Mouse (Mus musculus) midbrain, embryonic 10.5 days (tissue): ENCODE data around the gene Slc38a6. TPM values are rescaled to one million over a fixed set of nuclear protein-coding genes. Genes with fewer than 3 reads are reported as not detected.
A peak's percentile ranks its signal among the peaks of the same experiment; 100 is the strongest.

Experiments used
- DNase-seq: peaks from one replicate; pipeline ENCODE4 v3.0.0-alpha.2; 2017; ENCODE audit warnings: low spot score
- H3K27ac ChIP-seq: fragments of 300-500 bp; sonication (generic); replicated peaks from 2 replicates; pipeline ENCODE4 v1.5.1; 2016; ENCODE audit warnings: mild to moderate bottlenecking
- H3K27me3 ChIP-seq: fragments of 300-500 bp; sonication (generic); 2 replicates; pipeline ENCODE4 v1.6.1; 2016; ENCODE audit warnings: low read depth, mild to moderate bottlenecking; ENCODE audit not compliant: poor library complexity, severe bottlenecking
- H3K36me3 ChIP-seq: fragments of 300-500 bp; sonication (generic); 2 replicates; pipeline ENCODE4 v1.6.1; 2016; ENCODE audit warnings: mild to moderate bottlenecking, moderate library complexity
- H3K4me1 ChIP-seq: fragments of 300-500 bp; sonication (generic); 2 replicates; pipeline ENCODE4 v1.6.1; 2016
- H3K4me3 ChIP-seq: fragments of 300-500 bp; sonication (generic); 2 replicates; pipeline ENCODE4 v1.5.1; 2016; ENCODE audit warnings: mild to moderate bottlenecking, moderate library complexity
- H3K9me3 ChIP-seq: fragments of 300-500 bp; sonication (generic); replicated peaks from 2 replicates; pipeline ENCODE4 v1.6.1; 2016; ENCODE audit warnings: mild to moderate bottlenecking
- WGBS: fragments of 180-500 bp; shearing (Covaris S2); methylation state at CpG from one replicate; pipeline ENCODE4 v1.1.7; 2016; 5-methylcytosine and 5-hydroxymethylcytosine counted together
- polyA plus RNA-seq: library from polyadenylated mRNA; unstranded; fragments of >200 nt; fragmentation: Nextera tagmentation; extraction: Ambion mirVana; gene quantifications from 2 replicates; pipeline ENCODE4 v1.2.1, GENCODE M21; 2016

Gene Slc38a6
- polyA plus RNA-seq, 1 experiment from 2014 or later = 9.7 TPM

- Histone ChIP-seq H3K27me3 (no peaks in the 10 kb centered on the region), H3K4me3 (no peak overlapping the region), H3K9me3 (no peaks in the 10 kb centered on the region), H3K27ac (peak overlapping the region; percentile 19; the same call in 1 of the 2 replicates), H3K36me3 (no peaks in the 10 kb centered on the region), H3K4me1 (peaks cover 12% of the 10 kb centered on the region)
- WGBS = 37% methylated on average over 20 of the region's 20 CpGs
- peak; percentile 32 for DNase-seq
Observed at GRCm38 (mm10) chr12:73367460-73368079, 81.0 kb downstream of the Slc38a6 start.

- H3K27me3 ChIP-seq = no peaks in the 10 kb centered on the region
- H3K36me3 ChIP-seq = no peaks in the 10 kb centered on the region
- H3K4me3 ChIP-seq = no peak overlapping the region
- no peak overlapping the region for H3K27ac ChIP-seq
- 88% methylated on average over 6 of the region's 7 CpGs for WGBS
- DNase-seq = no peak
- no peaks in the 10 kb centered on the region for H3K9me3 ChIP-seq
- H3K4me1 ChIP-seq = peaks cover 12% of the 10 kb centered on the region
Observed at GRCm38 (mm10) chr12:73368868-73369608, 82.5 kb downstream of the Slc38a6 start.

- DNase-seq = no peak
- WGBS = 78% methylated on average over 4 of the region's 4 CpGs
- no peak overlapping the region for H3K27ac ChIP-seq
- H3K4me3 ChIP-seq = no peak overlapping the region
- no peaks in the 10 kb centered on the region for H3K27me3 ChIP-seq
- H3K9me3 ChIP-seq = no peaks in the 10 kb centered on the region
- peaks cover 12% of the 10 kb centered on the region for H3K4me1 ChIP-seq
- no peaks in the 10 kb centered on the region for H3K36me3 ChIP-seq
Observed at GRCm38 (mm10) chr12:73370367-73370944, 83.9 kb downstream of the Slc38a6 start.

- 88% methylated on average over 7 of the region's 7 CpGs for WGBS
Observed at GRCm38 (mm10) chr12:73371132-73371531, 84.6 kb downstream of the Slc38a6 start.

GRCm38 (mm10) chr12:73378026-73378425, 91.4 kb downstream of the Slc38a6 start:
- Histone ChIP-seq H3K4me1 (peaks cover 17% of the 10 kb centered on the region), H3K4me3 (no peak overlapping the region), H3K27ac (no peak overlapping the region), H3K27me3 (no peaks in the 10 kb centered on the region), H3K9me3 (no peaks in the 10 kb centered on the region), H3K36me3 (no peaks in the 10 kb centered on the region)
- no peak for DNase-seq
- 95% methylated on average over 5 of the region's 5 CpGs for WGBS

More at GRCm38 (mm10) chr12:73371132-73371531, 84.6 kb downstream of the Slc38a6 start:
- peaks cover 12% of the 10 kb centered on the region for H3K4me1 ChIP-seq
- no peak for DNase-seq
- no peak overlapping the region for H3K4me3 ChIP-seq
- no peaks in the 10 kb centered on the region for H3K27me3 ChIP-seq
- H3K9me3 ChIP-seq = no peaks in the 10 kb centered on the region
- H3K36me3 ChIP-seq = no peaks in the 10 kb centered on the region
- H3K27ac ChIP-seq = no peak overlapping the region

- H3K4me3 ChIP-seq = no peak overlapping the region
- H3K27ac ChIP-seq = no peak overlapping the region
- WGBS = 92% methylated on average over 13 of the region's 13 CpGs
- no peaks in the 10 kb centered on the region for H3K27me3 ChIP-seq
- no peaks in the 10 kb centered on the region for H3K9me3 ChIP-seq
- no peaks in the 10 kb centered on the region for H3K36me3 ChIP-seq
- no peak for DNase-seq
- H3K4me1 ChIP-seq = peaks cover 23% of the 10 kb centered on the region
Observed at GRCm38 (mm10) chr12:73378724-73379355, 92.3 kb downstream of the Slc38a6 start.

GRCm38 (mm10) chr12:73380686-73381360, 94.2 kb downstream of the Slc38a6 start:
- DNase-seq = no peak
- no peak overlapping the region for H3K27ac ChIP-seq
- whole genome bisulfite sequencing = 92% methylated on average over 8 of the region's 8 CpGs

GRCm38 (mm10) chr12:73381452-73381851, 94.9 kb downstream of the Slc38a6 start:
- H3K27ac ChIP-seq = no peak overlapping the region

More at GRCm38 (mm10) chr12:73380686-73381360, 94.2 kb downstream of the Slc38a6 start:
- no peak overlapping the region for H3K4me3 ChIP-seq
- H3K27me3 ChIP-seq = no peaks in the 10 kb centered on the region
- no peaks in the 10 kb centered on the region for H3K9me3 ChIP-seq
- H3K4me1 ChIP-seq = peaks cover 23% of the 10 kb centered on the region
- H3K36me3 ChIP-seq = no peaks in the 10 kb centered on the region

GRCm38 (mm10) chr12:73382290-73383178, 96.0 kb downstream of the Slc38a6 start:
- WGBS = 82% methylated on average over 12 of the region's 12 CpGs
- DNase-seq = no peak
- Histone ChIP-seq H3K27me3 (no peaks in the 10 kb centered on the region), H3K9me3 (no peaks in the 10 kb centered on the region), H3K27ac (peak overlapping the region; percentile 24; the same call in 1 of the 2 replicates), H3K4me3 (no peak overlapping the region), H3K4me1 (peaks cover 23% of the 10 kb centered on the region), H3K36me3 (no peaks in the 10 kb centered on the region)

More at GRCm38 (mm10) chr12:73381452-73381851, 94.9 kb downstream of the Slc38a6 start:
- H3K4me1 ChIP-seq = peaks cover 23% of the 10 kb centered on the region
- H3K4me3 ChIP-seq = no peak overlapping the region
- no peaks in the 10 kb centered on the region for H3K9me3 ChIP-seq
- H3K36me3 ChIP-seq = no peaks in the 10 kb centered on the region
- H3K27me3 ChIP-seq = no peaks in the 10 kb centered on the region
- 78% methylated on average over 7 of the region's 7 CpGs for WGBS
- no peak for DNase-seq

GRCm38 (mm10) chr12:73383179-73383510, 96.6 kb downstream of the Slc38a6 start:
- no peaks in the 10 kb centered on the region for H3K9me3 ChIP-seq
- DNase-seq = no peak
- no peak overlapping the region for H3K4me3 ChIP-seq
- 73% methylated on average over 5 of the region's 5 CpGs for WGBS
- H3K36me3 ChIP-seq = no peaks in the 10 kb centered on the region
- no peaks in the 10 kb centered on the region for H3K27me3 ChIP-seq
- peaks cover 23% of the 10 kb centered on the region for H3K4me1 ChIP-seq
- 0 out of 2 replicates have a peak overlapping the region, but pooled peaks have one; percentile 24 for H3K27ac ChIP-seq

GRCm38 (mm10) chr12:73383861-73384260, 97.3 kb downstream of the Slc38a6 start:
- no peaks in the 10 kb centered on the region for H3K9me3 ChIP-seq
- H3K4me3 ChIP-seq = no peak overlapping the region
- H3K27me3 ChIP-seq = no peaks in the 10 kb centered on the region
- DNase-seq = no peak
- H3K27ac ChIP-seq = no peak overlapping the region
- WGBS = 86% methylated on average over 3 of the region's 3 CpGs
- no peaks in the 10 kb centered on the region for H3K36me3 ChIP-seq
- H3K4me1 ChIP-seq = peaks cover 23% of the 10 kb centered on the region
